Mouse (Mus musculus) Patski (cell line): ENCODE measurements around the gene Lancl2. TPM values are rescaled to one million over a fixed set of nuclear protein-coding genes. Genes with fewer than 3 reads are reported as not detected.

Experiments used
- ATAC-seq: fragments of 100-300 bp; one replicate; pipeline ENCODE4 v1.8.0; 2021
- CTCF ChIA-PET: fragments of 350-600 bp; sonication (Branson Sonifier 250); formaldehyde crosslinking; loops from one replicate; lab custom pipeline; 2022; ENCODE audit warnings: inconsistent platforms; lab: Charles Lee
- POLR2A ChIA-PET: fragments of 350-600 bp; sonication (Branson Sonifier 250); formaldehyde crosslinking; loops from one replicate; lab custom pipeline; 2022; ENCODE audit warnings: antibody characterized with exemption, inconsistent platforms; lab: Charles Lee
- DNase-seq: peaks from one replicate; pipeline ENCODE4 v3.0.0-alpha.2; 2011; ENCODE audit warnings: low read depth, low spot score
- H3K27me3 ChIP-seq: fragments of 371-371 bp; one replicate; pipeline ENCODE4 v1.5.1; 2021
- CTCF ChIP-seq: fragments of 100-300 bp; IDR thresholded peaks from one replicate; pipeline ENCODE4 v1.5.1; 2021
- in situ Hi-C: fragments of 300-500 bp; cut with MboI; formaldehyde crosslinking; loops from 3 replicates; pipeline ENCODE4 v1.11.1; 2018; ENCODE audit warnings: low pct_unique_long_range_greater_than_20kb, mixed read lengths
- polyA plus RNA-seq: library from polyadenylated mRNA; unstranded; gene quantifications from one replicate; pipeline ENCODE4 v1.2.3, GENCODE M21; 2021

Lancl2 gene
- polyA plus RNA-seq, 1 experiment from 2014 or later, result 24.8 TPM

GRCm38 (mm10) chr6:57767112-57767868 lies 65.0 kb downstream of the Lancl2 start:
- DNase-seq (no peak), ATAC-seq (no peak)
- CTCF ChIA-PET, result no interaction called here
- TF ChIP-seq CTCF, result no peak
- in situ Hi-C loops, result no loop called here
- POLR2A ChIA-PET, result interaction anchor here (0.6 kb wide), 1 partner anchor 126 kb away, joined by 3 read pairs; no protein-coding TSS in a partner anchor
- H3K27me3 ChIP-seq, result no peaks in the 10 kb centered on the region

GRCm38 (mm10) chr6:57768948-57769525 lies 66.7 kb downstream of the Lancl2 start:
- in situ Hi-C loops, result no loop called here
- CTCF ChIA-PET, result no interaction called here
- no peak for ATAC-seq
- TF ChIP-seq CTCF, result no peak
- no peak for DNase-seq
- POLR2A ChIA-PET, result no interaction called here
- H3K27me3 ChIP-seq, result no peaks in the 10 kb centered on the region

GRCm38 (mm10) chr6:57770467-57771190 lies 68.3 kb downstream of the Lancl2 start:
- CTCF ChIA-PET, result interaction anchor here (0.9 to 1.8 kb wide), 3 partner anchors 14 to 89 kb away, joined by 3 to 5 read pairs (median 3); no protein-coding TSS in a partner anchor
- no peak for ATAC-seq

GRCm38 (mm10) chr6:57773792-57774191 lies 71.5 kb downstream of the Lancl2 start:
- ChIA-PET POLR2A (no interaction called here), CTCF (interaction anchor here (1.1 to 3.7 kb wide), 4 partner anchors 11 to 40 kb away, joined by 3 to 20 read pairs (median 6); no protein-coding TSS in a partner anchor)
- ATAC-seq (no peak), DNase-seq (no peak)
- H3K27me3 ChIP-seq, result no peaks in the 10 kb centered on the region
- in situ Hi-C loops, result no loop called here
- no peak for TF ChIP-seq CTCF

More at GRCm38 (mm10) chr6:57770467-57771190, 68.3 kb downstream of the Lancl2 start:
- in situ Hi-C loops, result no loop called here
- POLR2A ChIA-PET, result no interaction called here
- no peak for TF ChIP-seq CTCF
- H3K27me3 ChIP-seq, result no peaks in the 10 kb centered on the region
- no peak for DNase-seq

GRCm38 (mm10) chr6:57780359-57780758 lies 78.0 kb downstream of the Lancl2 start:
- H3K27me3 ChIP-seq, result no peaks in the 10 kb centered on the region
- ATAC-seq, result no peak
- CTCF ChIA-PET, result interaction anchor here (1.4 kb wide), 1 partner anchor 50 kb away, joined by 3 read pairs; no protein-coding TSS in a partner anchor

GRCm38 (mm10) chr6:57782658-57783057 lies 80.3 kb downstream of the Lancl2 start:
- ChIA-PET CTCF (interaction anchor here (3.7 kb wide), 1 partner anchor 8 kb away, joined by 20 read pairs; no protein-coding TSS in a partner anchor), POLR2A (no interaction called here)
- DNase-seq (no peak), ATAC-seq (no peak)
- no peak for TF ChIP-seq CTCF
- H3K27me3 ChIP-seq, result no peaks in the 10 kb centered on the region
- in situ Hi-C loops, result no loop called here

More at GRCm38 (mm10) chr6:57780359-57780758, 78.0 kb downstream of the Lancl2 start:
- no peak for TF ChIP-seq CTCF
- POLR2A ChIA-PET, result no interaction called here
- DNase-seq, result no peak
- in situ Hi-C loops, result no loop called here

- POLR2A ChIA-PET, result no interaction called here
- H3K27me3 ChIP-seq, result no peaks in the 10 kb centered on the region
- in situ Hi-C loops, result no loop called here
- ATAC-seq (no peak), DNase-seq (no peak)
- no peak for TF ChIP-seq CTCF
- CTCF ChIA-PET, result interaction anchor here (1.2 to 3.7 kb wide), 4 partner anchors 10 to 14 kb away, joined by 3 to 20 read pairs (median 5); no protein-coding TSS in a partner anchor
Measured at GRCm38 (mm10) chr6:57784251-57784650, 81.9 kb downstream of the Lancl2 start.

- ChIA-PET POLR2A (no interaction called here), CTCF (interaction anchor here (1.0 kb wide), 1 partner anchor 12 kb away, joined by 3 read pairs; no protein-coding TSS in a partner anchor)
- DNase-seq (no peak), ATAC-seq (no peak)
- TF ChIP-seq CTCF, result no peak
- H3K27me3 ChIP-seq, result no peaks in the 10 kb centered on the region
- in situ Hi-C loops, result no loop called here
Measured at GRCm38 (mm10) chr6:57787376-57787775, 85.0 kb downstream of the Lancl2 start.

Other genes with a start within 250 kb of the Lancl2 start
- gene Ppm1k, start 167.1 kb upstream of the Lancl2 start, polyA plus RNA-seq, result 8.9 TPM
- 13.5 TPM for gene Herc6, start 121.5 kb upstream of the Lancl2 start, polyA plus RNA-seq
- gene Pyurf, start 10.5 kb upstream of the Lancl2 start, polyA plus RNA-seq, result 26.0 TPM
- gene Vopp1, start 122.6 kb downstream of the Lancl2 start, polyA plus RNA-seq, result 96.0 TPM
- not detected for gene Vmn1r21, start 147.8 kb downstream of the Lancl2 start, polyA plus RNA-seq
- not detected for gene Vmn1r22, start 205.5 kb downstream of the Lancl2 start, polyA plus RNA-seq
- gene Vmn1r23, start 224.3 kb downstream of the Lancl2 start, polyA plus RNA-seq, result not detected